Mouse (Mus musculus) CH12.LX (cell line): ENCODE measurements around the gene Tgfbi. TPM values are rescaled to one million over a fixed set of nuclear protein-coding genes. Genes with fewer than 3 reads are reported as not detected.

Experiments
- DNase-seq: peaks from one replicate; pipeline ENCODE4 v3.0.0-alpha.2; 2013; ENCODE audit errors: extremely low read depth
- H3K27ac ChIP-seq: 2 replicates; pipeline ENCODE4 v1.5.1; 2012; ENCODE audit warnings: low read depth, mild to moderate bottlenecking, control low read depth, moderate library complexity; ENCODE audit not compliant: insufficient read depth
- H3K27me3 ChIP-seq: replicated peaks from 2 replicates; pipeline ENCODE3; 2012; ENCODE audit warnings: inconsistent platforms
- H3K36me3 ChIP-seq, 2 experiments: replicated peaks in 1 of 2; 2 replicates each; pipeline versions ENCODE3 to v1.6.1; 2012; ENCODE audit warnings: inconsistent platforms in 1 of 2, low read length in 1 of 2, mild to moderate bottlenecking in 1 of 2, mixed read lengths in 1 of 2, moderate library complexity in 1 of 2; ENCODE audit not compliant: control insufficient read depth in 1 of 2, insufficient read depth in 1 of 2
- H3K4me1 ChIP-seq, 2 experiments: 2 replicates each; pipeline ENCODE4 v1.6.1; 2012; ENCODE audit warnings: inconsistent platforms in 1 of 2, moderate library complexity in 1 of 2; ENCODE audit not compliant: insufficient read depth in 2 of 2, control insufficient read depth in 1 of 2
- H3K4me2 ChIP-seq: 2 replicates; pipeline ENCODE4 v1.6.1; 2012; ENCODE audit warnings: low read depth, mild to moderate bottlenecking, control low read depth; ENCODE audit not compliant: poor library complexity, insufficient read depth, severe bottlenecking
- H3K4me3 ChIP-seq, 3 experiments: fragments of 150-350 bp in 1 of 3; sonication (generic) in 1 of 3; replicated peaks in 1 of 3; 2 replicates each; pipeline versions ENCODE3 to v1.5.1; 2011 to 2012; ENCODE audit warnings: low read depth in 2 of 3, low read length in 2 of 3, mild to moderate bottlenecking in 2 of 3, moderate library complexity in 2 of 3, control low read depth in 1 of 3, improper control_type of control experiment in 1 of 3, inconsistent platforms in 1 of 3, mixed read lengths in 1 of 3; ENCODE audit not compliant: poor library complexity in 1 of 3
- H3K79me2 ChIP-seq: replicated peaks from 2 replicates; pipeline ENCODE4 v1.6.1; 2012; ENCODE audit warnings: mild to moderate bottlenecking, moderate library complexity; ENCODE audit not compliant: control insufficient read depth, poor library complexity, insufficient read depth, severe bottlenecking; ENCODE audit errors: extremely low read depth
- H3K9ac ChIP-seq: 2 replicates; pipeline ENCODE4 v1.6.1; 2012; ENCODE audit warnings: low read depth, mild to moderate bottlenecking, control low read depth, moderate library complexity; ENCODE audit not compliant: insufficient read depth
- H3K9me3 ChIP-seq: replicated peaks from 2 replicates; pipeline ENCODE3; 2012; ENCODE audit warnings: low read length, inconsistent platforms, mixed read lengths
- CHD1 ChIP-seq: IDR thresholded peaks from 2 replicates; pipeline ENCODE4 v1.6.1; 2012; ENCODE audit warnings: low read depth, low read length, improper control_type of control experiment, inconsistent platforms
- E2F4 ChIP-seq: IDR thresholded peaks from 2 replicates; pipeline ENCODE4 v1.6.1; 2011; ENCODE audit warnings: low read depth, low read length, improper control_type of control experiment; ENCODE audit not compliant: insufficient replicate concordance
- EP300 ChIP-seq: IDR thresholded peaks from 2 replicates; pipeline ENCODE4 v1.6.1; 2011; ENCODE audit warnings: low read length, improper control_type of control experiment
- JUN ChIP-seq: IDR thresholded peaks from 2 replicates; pipeline ENCODE4 v1.6.1; 2011; ENCODE audit warnings: low read depth, mild to moderate bottlenecking, low read length, improper control_type of control experiment, moderate library complexity; ENCODE audit not compliant: insufficient read depth
- JUND ChIP-seq: conservative IDR thresholded peaks from 2 replicates; pipeline ENCODE4 v1.6.1; 2011; ENCODE audit warnings: low read depth, low read length, improper control_type of control experiment
- MAFK ChIP-seq: IDR thresholded peaks from 2 replicates; pipeline ENCODE4 v1.6.1; 2011; ENCODE audit warnings: low read length, improper control_type of control experiment; ENCODE audit not compliant: insufficient replicate concordance
- MXI1 ChIP-seq: IDR thresholded peaks from 2 replicates; pipeline ENCODE4 v1.6.1; 2011; ENCODE audit warnings: mild to moderate bottlenecking, low read depth, low read length, improper control_type of control experiment
- NRF1 ChIP-seq: IDR thresholded peaks from 2 replicates; pipeline ENCODE4 v1.6.1; 2014; ENCODE audit warnings: low read depth, mild to moderate bottlenecking, inconsistent platforms, low read length, improper control_type of control experiment, moderate library complexity
- RCOR1 ChIP-seq: conservative IDR thresholded peaks from 2 replicates; pipeline ENCODE4 v1.6.1; 2012; ENCODE audit warnings: low read depth, mild to moderate bottlenecking, inconsistent platforms, low read length, improper control_type of control experiment
- TCF12 ChIP-seq: IDR thresholded peaks from 2 replicates; pipeline ENCODE4 v1.6.1; 2014; ENCODE audit warnings: low read depth, mild to moderate bottlenecking, inconsistent platforms, low read length, improper control_type of control experiment
- UBTF ChIP-seq: IDR thresholded peaks from 2 replicates; pipeline ENCODE4 v1.6.1; 2012; ENCODE audit warnings: low read depth, mild to moderate bottlenecking, inconsistent platforms, low read length, improper control_type of control experiment, moderate library complexity
- USF1 ChIP-seq: IDR thresholded peaks from 2 replicates; pipeline ENCODE4 v1.6.1; 2014; ENCODE audit warnings: low read depth, mild to moderate bottlenecking, inconsistent platforms, low read length, improper control_type of control experiment
- ZC3H11A ChIP-seq: IDR thresholded peaks from 2 replicates; pipeline ENCODE4 v1.6.1; 2012; ENCODE audit warnings: low read depth, mild to moderate bottlenecking, inconsistent platforms, low read length, improper control_type of control experiment
- ZKSCAN1 ChIP-seq: IDR thresholded peaks from 2 replicates; pipeline ENCODE4 v1.6.1; 2012; ENCODE audit warnings: low read depth, inconsistent platforms, low read length, improper control_type of control experiment, borderline replicate concordance
- dilution Hi-C: fragments of 300-500 bp; cut with MboI; formaldehyde crosslinking; loops from 2 replicates; pipeline ENCODE4 v1.14.3; 2020; ENCODE audit warnings: low sequenced_read_pairs; ENCODE audit not compliant: extremely low pct_unique_long_range_greater_than_20kb, extremely low pct_ligation_motif_present
- in situ Hi-C: fragments of 300-500 bp; cut with MboI; formaldehyde crosslinking; loops from 3 replicates; pipeline ENCODE4 v1.14.3; 2019; ENCODE audit warnings: low sequenced_read_pairs, low pct_ligation_motif_present, low pct_unique_long_range_greater_than_20kb, mixed read lengths
- polyA plus RNA-seq: library from polyadenylated mRNA; unstranded; fragments of >175 nt; gene quantifications from 2 replicates; pipeline ENCODE4 v1.2.1, GENCODE M21; 2012; ENCODE audit warnings: low read depth; ENCODE audit not compliant: insufficient read length
- total RNA-seq, 2 experiments: library from RNA; depleted of rRNA; stranded (reverse); fragments of 300-350 nt in 1 of 2; fragments of >200 nt in 1 of 2; gene quantifications; 2 replicates each; pipeline ENCODE4 v1.2.3; 2012 to 2014

The Tgfbi gene
- total and polyA plus RNA-seq, 3 experiments = not detected

DNA sequence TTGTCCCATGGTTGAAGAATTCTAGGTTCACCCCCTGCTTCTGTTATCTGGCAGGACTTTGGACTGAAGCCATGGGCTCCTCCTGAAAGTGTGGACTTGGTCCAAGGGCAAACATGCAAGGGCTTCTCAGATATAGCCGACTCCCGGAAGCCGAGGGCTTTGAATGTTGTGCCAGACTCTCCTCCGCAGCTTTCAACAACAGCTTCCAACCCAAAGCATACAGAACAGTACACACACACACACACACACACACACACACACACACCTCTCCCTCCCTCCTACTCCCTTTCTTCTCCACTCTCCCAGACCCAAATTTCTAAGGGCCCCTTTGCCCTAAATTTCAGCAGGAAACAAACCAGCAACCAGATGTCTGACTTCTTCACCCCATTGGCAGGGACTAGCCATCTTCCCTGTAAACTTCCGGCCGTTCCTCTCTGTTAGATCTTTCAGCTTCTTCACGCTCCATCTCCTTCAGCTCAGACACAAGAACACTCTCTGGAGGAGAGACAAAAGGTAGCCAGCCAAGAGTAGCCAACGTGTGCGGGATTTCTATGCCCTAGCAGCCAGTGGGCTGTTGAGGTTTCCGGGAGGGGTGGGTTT is 69.0 kb downstream of the Tgfbi start:
- H3K4me2 ChIP-seq = no peak overlapping the region
- dilution Hi-C loops = no loop called here
- TF ChIP-seq JUND (no peak), UBTF (no peak), JUN (no peak), ZC3H11A (no peak), USF1 (no peak), TCF12 (no peak), RCOR1 (no peak)
- TF ChIP-seq, all 38 proteins: peak for 0
- no peaks in the 10 kb centered on the region for H3K79me2 ChIP-seq
- peaks cover 91% of the 10 kb centered on the region for H3K27me3 ChIP-seq
- no peak overlapping the region for H3K4me3 ChIP-seq
- H3K27ac ChIP-seq = no peak overlapping the region
- no peak overlapping the region for H3K9ac ChIP-seq
- H3K4me1 ChIP-seq = no peaks in the 10 kb centered on the region
- no peaks in the 10 kb centered on the region for H3K36me3 ChIP-seq
- H3K9me3 ChIP-seq = no peaks in the 10 kb centered on the region
- no peak for DNase-seq
- in situ Hi-C loops = loop anchor here (25.0 kb wide), 1 partner anchor 391 kb away; the partner anchor contains the start of gene Cxcl14

GRCm38 (mm10) chr13:56678826-56679504 is 69.6 kb downstream of the Tgfbi start:
- no peaks in the 10 kb centered on the region for H3K9me3 ChIP-seq
- in situ Hi-C loops = loop anchor here (25.0 kb wide), 1 partner anchor 392 kb away; the partner anchor contains the start of gene Cxcl14
- no peak overlapping the region for H3K4me3 ChIP-seq
- no peaks in the 10 kb centered on the region for H3K4me1 ChIP-seq
- H3K36me3 ChIP-seq = no peaks in the 10 kb centered on the region
- no peaks in the 10 kb centered on the region for H3K79me2 ChIP-seq
- no peak overlapping the region for H3K4me2 ChIP-seq
- H3K9ac ChIP-seq = no peak overlapping the region
- no peak for TF ChIP-seq EP300
- TF ChIP-seq MXI1 = no peak
- TF ChIP-seq ZKSCAN1 = no peak
- TF ChIP-seq MAFK = no peak
- no peak for TF ChIP-seq CHD1
- no peak for TF ChIP-seq NRF1
- no peak for TF ChIP-seq E2F4
- no peak for TF ChIP-seq USF1
- TF ChIP-seq, all 38 proteins: peak for 0
- Histone ChIP-seq H3K27me3 (peaks cover 91% of the 10 kb centered on the region), H3K27ac (no peak overlapping the region)
- DNase-seq = no peak
- dilution Hi-C loops = no loop called here
